Mouse (Mus musculus): ENCODE data around the gene Mrps26. TPM values are rescaled to one million over a fixed set of nuclear protein-coding genes. Genes with fewer than 3 reads are reported as not detected.
"Not testable (repeated sequence)": the region's sequence is repeated elsewhere in the genome, so short reads cannot be mapped to it uniquely, and the experiment has no call there.

Mrps26 gene
- polyA plus RNA-seq, 1 experiment from 2014 or later, result 150 TPM

DNA sequence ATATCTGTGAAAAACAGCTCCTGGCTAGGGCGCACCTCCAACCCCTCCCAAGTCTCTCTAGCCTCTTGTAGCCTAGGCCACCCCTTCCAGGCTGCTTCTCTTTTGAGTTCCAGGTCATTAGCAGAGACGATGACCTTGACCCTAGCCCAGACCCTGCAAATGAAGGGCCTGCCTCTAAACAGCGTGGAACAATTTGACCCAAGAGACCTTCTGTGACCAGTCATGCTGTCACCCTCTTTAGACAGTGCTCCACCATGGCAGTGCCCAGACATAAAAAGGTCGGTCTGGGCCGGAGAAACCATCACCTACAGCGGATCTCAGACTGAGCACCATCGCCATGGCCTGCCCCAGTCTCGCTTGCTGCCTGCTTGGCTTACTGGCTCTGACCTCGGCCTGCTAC is 12.3 kb downstream of the Mrps26 start, which contains the start of gene Oxt:
TSS of gene Oxt (plus strand) at position 301 of the 400 bp plus-strand sequence.
- DNase-seq (ENCODE audit: low spot score), result no peak

DNA sequence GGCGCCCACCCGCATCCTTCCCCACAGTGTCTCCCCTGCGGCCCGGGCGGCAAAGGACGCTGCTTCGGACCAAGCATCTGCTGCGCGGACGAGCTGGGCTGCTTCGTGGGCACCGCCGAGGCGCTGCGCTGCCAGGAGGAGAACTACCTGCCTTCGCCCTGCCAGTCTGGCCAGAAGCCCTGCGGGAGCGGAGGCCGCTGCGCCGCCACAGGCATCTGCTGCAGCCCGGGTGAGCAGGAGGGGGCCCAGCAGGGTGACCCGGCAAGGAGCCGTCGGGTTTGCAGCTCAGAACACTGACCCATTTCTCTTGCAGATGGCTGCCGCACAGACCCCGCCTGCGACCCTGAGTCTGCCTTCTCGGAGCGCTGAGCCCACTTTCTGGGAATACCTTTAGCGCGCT is 13.0 kb downstream of the Mrps26 start:
- not testable (repeated sequence) for DNase-seq (ENCODE audit: low spot score)

GRCm38 (mm10) chr2:130577021-130577420 is 13.5 kb downstream of the Mrps26 start:
- DNase-seq (ENCODE audit: low spot score), result no peak

DNA sequence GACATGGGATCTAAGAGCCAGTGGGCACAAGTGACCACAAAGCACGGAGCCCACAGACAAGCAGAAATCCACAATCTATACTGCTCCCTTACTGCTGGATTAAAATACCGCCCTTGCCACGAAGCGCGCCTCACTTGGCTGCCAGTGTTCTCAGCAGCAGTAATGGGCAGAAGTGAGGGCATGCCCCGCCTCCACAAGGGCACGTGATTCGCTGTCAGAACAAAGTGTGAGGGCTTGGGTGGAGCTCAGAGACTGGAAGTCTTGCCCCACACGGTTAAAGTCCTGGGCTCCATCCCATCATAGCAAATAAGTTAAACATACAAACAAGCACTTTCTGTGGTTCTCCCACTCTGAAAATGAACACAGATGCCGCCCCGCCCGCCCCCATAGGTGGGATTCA is 14.1 kb downstream of the Mrps26 start:
- peak; percentile 28 for DNase-seq (ENCODE audit: low spot score)

GRCm38 (mm10) chr2:130578148-130578547 is 14.6 kb downstream of the Mrps26 start:
- peak; percentile 58 for DNase-seq (ENCODE audit: low spot score)

GRCm38 (mm10) chr2:130579791-130580190 is 16.2 kb downstream of the Mrps26 start:
- DNase-seq (ENCODE audit: low spot score), result peak; percentile 10

GRCm38 (mm10) chr2:130581201-130581600 is 17.7 kb downstream of the Mrps26 start:
- DNase-seq (ENCODE audit: low spot score), result no peak

- no peak for DNase-seq (ENCODE audit: low spot score)
Measured at GRCm38 (mm10) chr2:130582552-130582951, 19.0 kb downstream of the Mrps26 start, which contains the start of gene Avp. Gene Avp, minus strand, starts transcription at chr2:130582554.

DNA sequence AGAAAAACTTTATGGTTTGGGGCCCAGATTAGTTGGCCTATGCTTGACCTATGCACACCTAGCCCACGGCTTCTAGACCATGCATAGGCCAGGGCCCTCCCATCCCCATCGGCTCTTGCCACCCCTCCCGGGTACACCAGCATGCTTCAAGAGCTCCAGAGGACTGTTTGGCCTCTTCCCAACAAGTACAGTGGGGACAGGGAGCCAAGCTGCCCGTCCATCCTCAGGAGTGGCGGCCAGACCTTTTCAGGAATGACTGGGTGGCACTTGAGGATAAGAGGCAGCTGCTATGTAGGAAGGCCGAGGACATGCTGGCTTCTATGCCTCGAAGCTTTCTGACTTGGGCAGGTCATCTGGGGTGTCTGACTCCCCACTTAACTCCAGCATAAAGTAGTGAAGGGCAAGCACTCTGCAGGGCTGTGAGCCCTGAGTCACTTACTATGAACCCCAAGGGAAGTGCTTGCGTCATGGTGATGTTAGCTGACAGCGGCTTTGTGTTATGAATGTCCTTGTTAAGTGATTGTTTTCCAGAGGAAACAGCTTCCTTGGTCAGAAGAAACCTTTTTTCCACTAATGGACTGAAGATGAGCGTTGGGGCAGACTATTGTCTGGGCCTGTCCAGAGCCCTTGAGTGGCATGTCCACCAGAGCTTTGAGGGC is 20.5 kb downstream of the Mrps26 start:
- DNase-seq (ENCODE audit: low spot score), result no peak

DNA sequence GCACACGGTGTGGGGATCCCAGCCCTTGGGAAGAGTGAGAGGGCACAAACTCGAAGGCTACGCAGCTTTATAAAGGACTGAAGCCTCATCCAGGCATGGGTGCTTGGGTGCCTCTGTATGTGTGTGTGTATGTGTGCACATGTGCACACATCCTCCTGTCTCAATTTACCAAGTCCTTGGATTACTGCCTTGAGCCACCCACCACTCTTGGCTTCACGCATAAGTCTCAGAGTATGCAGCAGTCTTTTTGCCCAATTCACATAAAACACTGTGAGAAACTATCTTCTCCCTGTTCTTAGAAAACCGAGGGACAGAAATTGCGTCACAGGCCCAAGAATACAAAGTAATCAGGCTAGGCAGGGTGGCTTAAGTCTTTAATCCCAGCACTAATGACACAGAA is 22.5 kb downstream of the Mrps26 start:
- no peak for DNase-seq (ENCODE audit: low spot score)

DNA sequence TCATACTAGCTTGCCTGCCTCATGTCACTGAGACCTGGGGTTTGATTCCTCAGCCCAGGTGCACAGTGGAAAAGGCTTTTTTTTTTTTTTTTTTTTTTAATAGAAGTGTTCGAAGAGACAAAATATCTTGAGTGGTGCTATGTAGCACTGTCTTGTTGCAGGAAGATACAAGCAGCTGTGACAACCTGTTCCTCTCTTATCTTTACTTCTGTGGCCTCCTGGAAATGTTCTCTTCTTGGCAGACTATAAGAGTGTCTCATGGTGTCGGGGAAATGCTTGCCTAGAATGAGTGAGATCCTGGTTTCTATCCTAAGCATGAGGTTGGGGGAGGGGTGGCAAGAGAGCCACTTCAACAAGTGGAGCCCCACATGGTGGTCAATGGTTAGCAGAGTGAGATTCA is 24.8 kb downstream of the Mrps26 start:
- DNase-seq (ENCODE audit: low spot score), result no peak

DNA sequence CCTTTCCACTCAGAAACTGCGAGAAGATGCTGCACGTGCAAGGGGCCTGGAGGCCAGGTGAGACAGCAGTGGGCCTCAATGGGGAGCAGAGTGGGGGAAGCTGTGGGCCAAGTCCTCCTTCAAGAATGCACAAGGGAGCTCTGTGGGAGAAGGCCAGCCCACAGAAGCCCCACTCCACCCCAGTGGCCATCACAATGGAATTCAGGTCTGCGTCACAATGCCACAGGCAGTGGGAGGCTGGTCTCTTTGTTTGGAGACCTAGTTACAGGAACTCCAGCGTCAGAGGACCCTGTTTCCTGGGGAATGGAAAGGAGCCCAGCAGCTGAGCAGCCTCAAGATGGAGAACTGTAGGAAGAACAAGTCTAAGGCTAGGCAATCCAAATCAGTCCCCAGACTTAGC is 25.6 kb downstream of the Mrps26 start:
- DNase-seq (ENCODE audit: low spot score), result no peak

- no peak for DNase-seq (ENCODE audit: low spot score)
Measured at GRCm38 (mm10) chr2:130589761-130590160, 26.2 kb downstream of the Mrps26 start.

DNA sequence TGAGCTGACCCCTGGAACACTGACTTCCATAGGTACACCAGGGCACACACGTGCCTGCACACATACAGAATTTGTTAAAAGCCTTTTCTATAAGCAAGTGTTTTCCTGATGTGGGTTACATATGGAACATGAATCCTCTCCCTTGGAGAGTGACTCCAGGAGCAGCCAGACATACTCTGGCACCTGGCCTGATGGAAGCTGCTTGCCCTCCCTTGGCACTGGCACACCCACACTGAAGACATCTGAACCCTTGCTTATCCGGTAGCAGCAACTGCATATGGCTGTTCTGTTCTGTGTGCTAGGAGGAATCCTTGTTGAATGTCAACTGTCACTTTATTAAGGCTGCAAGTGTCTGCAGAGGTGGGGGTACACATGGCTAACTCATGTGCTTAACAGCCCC is 27.5 kb downstream of the Mrps26 start:
- DNase-seq (ENCODE audit: low spot score), result no peak

DNA sequence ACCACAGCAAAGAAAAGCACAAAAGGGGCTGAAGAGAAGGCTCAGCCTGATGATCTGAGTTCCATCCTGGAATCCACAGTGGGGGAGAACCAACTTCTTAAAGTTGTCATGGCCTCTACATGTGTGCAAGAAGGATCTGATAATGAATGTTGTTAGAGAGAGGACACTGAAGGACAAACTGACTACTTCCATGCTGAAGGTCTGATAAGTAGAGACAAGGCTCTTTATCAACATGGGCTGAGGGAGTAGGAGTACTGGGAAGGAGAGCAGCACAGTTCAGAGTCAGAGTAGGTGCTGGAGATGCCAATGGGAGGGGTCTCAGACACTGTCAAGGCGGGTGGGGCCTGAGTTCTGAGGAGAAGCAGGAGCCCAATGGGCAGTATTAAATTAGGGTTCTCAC is 32.1 kb downstream of the Mrps26 start:
- no peak for DNase-seq (ENCODE audit: low spot score)

DNA sequence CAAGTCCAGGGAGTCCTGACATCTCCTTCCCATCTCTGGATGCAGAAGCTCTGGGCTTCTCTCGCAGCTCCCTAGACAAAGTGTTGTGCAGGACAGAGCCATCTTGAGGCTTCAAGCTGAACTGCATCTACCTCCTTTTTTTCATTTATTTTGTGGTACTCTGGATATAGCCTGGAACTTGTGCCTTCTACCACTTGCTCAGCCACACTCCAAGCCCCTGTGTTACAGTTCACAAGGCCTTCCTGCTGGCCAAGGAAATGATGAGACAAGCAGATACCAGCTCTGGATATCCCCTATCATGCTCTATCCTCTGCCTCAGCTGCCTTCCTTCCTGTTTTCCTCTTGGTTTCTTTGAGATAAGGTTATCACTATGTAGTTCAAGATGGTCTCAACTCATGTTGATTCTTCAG is 34.1 kb downstream of the Mrps26 start:
- peak; percentile 27 for DNase-seq (ENCODE audit: low spot score)

- DNase-seq (ENCODE audit: low spot score), result no peak
Measured at GRCm38 (mm10) chr2:130598399-130598798, 34.9 kb downstream of the Mrps26 start.

GRCm38 (mm10) chr2:130602195-130602594 is 38.7 kb downstream of the Mrps26 start:
- no peak for DNase-seq (ENCODE audit: low spot score)

GRCm38 (mm10) chr2:130613091-130613490 is 49.5 kb downstream of the Mrps26 start:
- peak; percentile 9 for DNase-seq (ENCODE audit: low spot score)
